Mouse (Mus musculus) embryonic facial prominence, embryonic 12.5 days (tissue): Measurements from ENCODE around the gene Intu. TPM values are rescaled to one million over a fixed set of nuclear protein-coding genes. Genes with fewer than 3 reads are reported as not detected.
A peak's percentile ranks its signal among the peaks of the same experiment; 100 is the strongest.

Source experiments
- ATAC-seq: fragments of 200-750 bp; cut with Nextera tagmentation; 2 replicates; pipeline ENCODE4 v1.8.0; 2017; ENCODE audit not compliant: insufficient number of reproducible peaks, insufficient read depth, low FRiP score, low TSS enrichment
- H3K27ac ChIP-seq: fragments of 300-500 bp; sonication (generic); 2 replicates; pipeline ENCODE4 v1.5.1; 2016; ENCODE audit warnings: mild to moderate bottlenecking
- H3K27me3 ChIP-seq: fragments of 300-500 bp; sonication (generic); 2 replicates; pipeline ENCODE4 v1.6.1; 2016; ENCODE audit warnings: mild to moderate bottlenecking, moderate library complexity
- H3K36me3 ChIP-seq: fragments of 300-500 bp; sonication (generic); 2 replicates; pipeline ENCODE4 v1.6.1; 2016; ENCODE audit warnings: mild to moderate bottlenecking
- H3K4me1 ChIP-seq: fragments of 300-500 bp; sonication (generic); 2 replicates; pipeline ENCODE4 v1.6.1; 2016
- H3K4me2 ChIP-seq: fragments of 300-500 bp; sonication (generic); replicated peaks from 2 replicates; pipeline ENCODE4 v1.6.1; 2016; ENCODE audit warnings: mild to moderate bottlenecking, moderate library complexity
- H3K4me3 ChIP-seq: fragments of 300-500 bp; sonication (generic); 2 replicates; pipeline ENCODE4 v1.5.1; 2016; ENCODE audit warnings: mild to moderate bottlenecking
- H3K9ac ChIP-seq: fragments of 300-500 bp; sonication (generic); 2 replicates; pipeline ENCODE4 v1.6.1; 2016; ENCODE audit warnings: mild to moderate bottlenecking, moderate library complexity
- H3K9me3 ChIP-seq: fragments of 300-500 bp; sonication (generic); 2 replicates; pipeline ENCODE4 v1.6.1; 2016; ENCODE audit warnings: mild to moderate bottlenecking, moderate library complexity
- WGBS: fragments of 180-500 bp; shearing (Covaris S2); methylation state at CpG from one replicate; pipeline ENCODE4 v1.1.7; 2016; 5-methylcytosine and 5-hydroxymethylcytosine counted together
- polyA plus RNA-seq: library from polyadenylated mRNA; unstranded; fragments of >200 nt; fragmentation: Nextera tagmentation; extraction: Ambion mirVana; gene quantifications from 2 replicates; pipeline ENCODE4 v1.2.1, GENCODE M21; 2016

The Intu gene
- polyA plus RNA-seq, 1 experiment from 2014 or later, result 4.1 TPM

DNA sequence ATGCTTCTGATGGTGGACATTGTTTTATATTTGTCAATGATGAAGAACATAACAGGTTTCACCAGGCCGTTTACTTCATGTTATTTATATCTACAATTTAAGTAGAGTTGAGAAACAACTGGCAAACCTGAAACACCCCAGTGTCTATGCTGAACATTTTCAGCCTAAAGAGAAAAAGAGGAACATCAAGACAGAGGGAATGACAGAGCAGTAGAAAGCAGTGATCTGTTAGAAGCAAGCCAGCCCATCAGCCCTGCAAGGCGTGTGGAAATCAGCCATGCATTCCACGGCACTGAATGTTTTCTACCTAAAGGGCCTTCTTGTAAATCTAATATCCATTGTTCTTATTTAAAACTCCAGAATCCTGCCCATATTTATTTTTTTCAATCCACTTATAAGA lies 12.8 kb upstream of the Intu start:
- Histone ChIP-seq H3K36me3 (no peaks in the 10 kb centered on the region), H3K27me3 (no peaks in the 10 kb centered on the region), H3K27ac (no peak overlapping the region), H3K9ac (no peak overlapping the region), H3K4me1 (no peaks in the 10 kb centered on the region), H3K4me2 (no peak overlapping the region), H3K4me3 (no peak overlapping the region), H3K9me3 (no peaks in the 10 kb centered on the region)
- ATAC-seq, result no peak
- WGBS, result 82% methylated on average over 3 of the region's 3 CpGs

DNA sequence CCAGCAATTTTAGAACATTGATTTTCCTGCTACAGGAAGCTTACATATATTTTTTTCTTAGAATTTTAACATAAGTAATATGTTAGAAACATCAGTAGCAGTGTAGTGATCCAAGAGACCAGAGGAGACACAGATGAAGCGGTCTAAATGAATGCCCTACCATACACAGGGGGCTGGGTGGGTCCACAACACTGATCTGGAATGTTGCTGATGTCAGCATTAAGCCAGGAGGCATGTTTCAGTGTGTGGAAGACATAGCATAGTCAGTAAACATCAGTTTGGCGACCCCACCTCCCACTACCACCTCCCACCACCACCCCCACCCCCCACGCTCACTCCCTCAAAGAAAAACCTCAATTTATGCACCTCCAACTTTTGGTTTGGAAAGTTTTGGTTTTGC lies 11.5 kb upstream of the Intu start:
- Histone ChIP-seq H3K4me1 (no peaks in the 10 kb centered on the region), H3K4me2 (no peak overlapping the region), H3K36me3 (no peaks in the 10 kb centered on the region), H3K27ac (no peak overlapping the region), H3K9me3 (no peaks in the 10 kb centered on the region), H3K4me3 (no peak overlapping the region), H3K9ac (no peak overlapping the region), H3K27me3 (no peaks in the 10 kb centered on the region)
- ATAC-seq, result no peak
- WGBS, result 71% methylated on average over 3 of the region's 3 CpGs

- Histone ChIP-seq H3K36me3 (no peaks in the 10 kb centered on the region), H3K9ac (no peak overlapping the region), H3K4me2 (no peak overlapping the region), H3K27ac (no peak overlapping the region), H3K4me1 (no peaks in the 10 kb centered on the region), H3K9me3 (no peaks in the 10 kb centered on the region), H3K27me3 (no peaks in the 10 kb centered on the region), H3K4me3 (no peak overlapping the region)
- no peak for ATAC-seq
- 92% methylated on average over 3 of the region's 3 CpGs for WGBS
These were observed 10.5 kb upstream of the Intu start for GRCm38 (mm10) chr3:40520567-40520966.

DNA sequence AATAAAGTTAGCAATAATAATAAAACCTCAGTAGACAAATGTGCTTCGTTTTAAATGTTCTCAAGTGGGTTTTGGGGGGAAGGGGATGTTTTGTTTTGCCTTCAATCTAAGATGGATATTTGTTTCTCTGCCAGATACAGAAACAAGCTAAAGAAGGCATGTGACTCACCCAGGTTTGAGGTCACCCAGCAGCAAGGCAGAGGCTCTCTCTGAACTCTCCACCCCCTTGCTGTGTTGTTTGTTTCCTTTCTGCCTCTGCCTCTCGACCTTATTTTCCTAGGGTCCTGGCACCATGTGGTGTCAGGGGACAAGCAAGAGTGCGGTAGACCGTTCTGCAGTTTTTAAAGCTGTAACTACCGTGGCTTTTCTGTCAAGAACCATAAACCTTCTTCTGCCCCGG lies 8.6 kb upstream of the Intu start:
- no peak overlapping the region for H3K4me3 ChIP-seq
- no peak overlapping the region for H3K27ac ChIP-seq
- H3K4me1 ChIP-seq, result no peaks in the 10 kb centered on the region
- H3K36me3 ChIP-seq, result no peaks in the 10 kb centered on the region
- H3K4me2 ChIP-seq, result no peak overlapping the region
- H3K9ac ChIP-seq, result no peak overlapping the region
- no peaks in the 10 kb centered on the region for H3K27me3 ChIP-seq
- no peak for ATAC-seq
- H3K9me3 ChIP-seq, result no peaks in the 10 kb centered on the region
- 49% methylated on average over 6 of the region's 6 CpGs for WGBS

GRCm38 (mm10) chr3:40522846-40523245 lies 8.2 kb upstream of the Intu start:
- H3K27me3 ChIP-seq, result no peaks in the 10 kb centered on the region
- H3K4me2 ChIP-seq, result 0 out of 2 replicates have a peak overlapping the region, but pooled peaks have one; percentile 13
- no peak overlapping the region for H3K4me3 ChIP-seq
- H3K9ac ChIP-seq, result no peak overlapping the region
- ATAC-seq, result no peak
- no peaks in the 10 kb centered on the region for H3K36me3 ChIP-seq
- H3K9me3 ChIP-seq, result no peaks in the 10 kb centered on the region
- H3K27ac ChIP-seq, result no peak overlapping the region
- WGBS, result 65% methylated on average over 14 of the region's 14 CpGs
- H3K4me1 ChIP-seq, result no peaks in the 10 kb centered on the region

DNA sequence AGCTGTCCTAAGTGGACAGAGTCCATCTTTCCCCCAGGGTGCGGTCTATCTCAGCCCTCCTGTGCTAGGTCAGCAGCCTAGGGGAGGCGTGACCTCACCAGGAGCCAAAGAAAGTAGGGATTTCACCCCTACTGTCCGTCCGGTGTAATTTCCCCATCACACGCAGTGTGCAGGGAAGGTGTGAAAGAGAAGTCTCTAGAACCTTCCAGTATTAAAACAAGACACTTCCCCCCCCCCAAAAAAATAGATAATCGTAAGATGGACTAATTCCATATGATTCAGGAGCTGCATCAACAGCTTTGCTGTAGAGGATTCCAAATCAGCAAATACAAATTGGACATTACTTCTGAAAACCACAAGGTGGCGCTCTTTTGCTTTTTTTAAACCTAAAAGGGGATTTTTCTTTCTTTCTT lies 7.7 kb upstream of the Intu start:
- no peaks in the 10 kb centered on the region for H3K36me3 ChIP-seq
- 0 out of 2 replicates have a peak, but pooled peaks cover under 1% of the 10 kb centered on the region for H3K4me1 ChIP-seq
- ATAC-seq, result no peak
- H3K4me2 ChIP-seq, result 0 out of 2 replicates have a peak overlapping the region, but pooled peaks have one; percentile 13
- no peaks in the 10 kb centered on the region for H3K9me3 ChIP-seq
- H3K27me3 ChIP-seq, result no peaks in the 10 kb centered on the region
- 15% methylated on average over 7 of the region's 7 CpGs for WGBS
- H3K9ac ChIP-seq, result no peak overlapping the region
- no peak overlapping the region for H3K4me3 ChIP-seq
- H3K27ac ChIP-seq, result no peak overlapping the region

DNA sequence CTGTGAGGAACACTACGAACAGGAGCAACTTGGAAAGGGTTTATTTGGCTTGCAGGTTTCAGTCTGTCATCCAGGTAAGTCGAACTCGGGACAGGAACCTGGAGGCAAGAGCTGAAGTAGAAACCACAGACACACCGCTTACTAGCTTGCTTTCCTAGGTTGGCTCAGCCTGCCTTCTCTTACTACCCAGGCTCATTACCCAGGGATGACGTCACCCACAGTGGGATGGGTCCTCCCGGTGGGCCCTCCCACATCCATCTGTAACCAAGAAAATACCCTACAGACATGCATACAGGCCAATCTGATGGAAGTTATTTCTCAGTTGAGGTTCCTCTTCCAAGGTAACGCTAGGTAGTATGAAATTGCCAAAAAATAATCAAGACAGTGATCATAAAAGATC lies 6.2 kb upstream of the Intu start:
- ATAC-seq, result no peak
- WGBS, result 89% methylated on average over 7 of the region's 7 CpGs
- Histone ChIP-seq H3K36me3 (no peaks in the 10 kb centered on the region), H3K9me3 (0 out of 2 replicates have a peak, but pooled peaks cover 1% of the 10 kb centered on the region), H3K4me2 (no peak overlapping the region), H3K27ac (no peak overlapping the region), H3K4me3 (no peak overlapping the region), H3K4me1 (0 out of 2 replicates have a peak, but pooled peaks cover 3% of the 10 kb centered on the region), H3K27me3 (peaks cover 10% of the 10 kb centered on the region), H3K9ac (no peak overlapping the region)

DNA sequence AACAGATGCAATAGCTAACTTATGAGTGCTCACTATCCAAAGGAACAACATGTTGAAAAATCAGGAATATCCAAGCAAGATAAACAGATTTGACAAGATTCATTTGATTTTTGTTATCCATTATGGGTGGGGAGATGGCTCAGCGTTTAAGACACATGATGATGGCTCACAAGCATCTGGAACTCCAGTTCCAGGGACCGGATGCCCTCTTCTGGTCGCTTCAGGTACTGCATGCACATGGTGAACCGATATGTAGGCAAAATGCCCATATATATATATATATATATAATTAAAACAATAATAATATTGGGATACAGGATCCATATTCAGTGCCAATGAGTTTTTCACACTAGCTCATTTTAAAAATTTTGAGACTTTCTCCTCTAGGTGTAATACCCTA lies 5.7 kb upstream of the Intu start:
- Histone ChIP-seq H3K27me3 (peaks cover 10% of the 10 kb centered on the region), H3K4me3 (no peak overlapping the region), H3K4me1 (0 out of 2 replicates have a peak, but pooled peaks cover 3% of the 10 kb centered on the region), H3K4me2 (no peak overlapping the region), H3K27ac (no peak overlapping the region), H3K36me3 (no peaks in the 10 kb centered on the region), H3K9ac (no peak overlapping the region), H3K9me3 (0 out of 2 replicates have a peak, but pooled peaks cover 4% of the 10 kb centered on the region)
- WGBS, result 16% methylated on average over 4 of the region's 4 CpGs
- ATAC-seq, result no peak

DNA sequence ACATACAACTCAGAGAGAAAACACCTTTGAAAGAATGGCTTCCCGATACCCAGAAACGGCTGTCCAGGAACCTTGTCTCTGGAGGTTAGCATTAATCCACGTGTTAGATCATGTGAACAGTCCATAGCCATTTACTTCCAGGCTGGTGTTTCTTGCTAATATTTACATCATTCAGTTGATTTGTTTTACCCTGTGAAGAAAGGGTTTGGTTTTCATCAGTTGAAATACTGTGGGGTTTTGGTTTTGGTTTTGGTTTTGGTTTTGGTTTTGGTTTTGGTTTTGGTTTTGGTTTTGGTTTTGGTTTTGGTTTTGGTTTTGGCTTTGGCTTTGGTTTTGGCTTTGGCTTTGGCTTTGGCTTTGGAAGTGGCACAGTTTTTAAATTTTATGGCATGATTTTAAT lies 5.0 kb upstream of the Intu start:
- Histone ChIP-seq H3K4me1 (0 out of 2 replicates have a peak, but pooled peaks cover 6% of the 10 kb centered on the region), H3K9me3 (0 out of 2 replicates have a peak, but pooled peaks cover 4% of the 10 kb centered on the region), H3K27me3 (peaks cover 11% of the 10 kb centered on the region), H3K4me2 (no peak overlapping the region), H3K27ac (no peak overlapping the region), H3K9ac (no peak overlapping the region), H3K4me3 (no peak overlapping the region), H3K36me3 (no peaks in the 10 kb centered on the region)
- 75% methylated on average over 3 of the region's 3 CpGs for WGBS
- ATAC-seq, result no peak

GRCm38 (mm10) chr3:40527218-40527617 lies 3.9 kb upstream of the Intu start:
- no peak for ATAC-seq
- Histone ChIP-seq H3K4me1 (0 out of 2 replicates have a peak, but pooled peaks cover 16% of the 10 kb centered on the region), H3K27me3 (peaks cover 19% of the 10 kb centered on the region), H3K4me3 (no peak overlapping the region), H3K36me3 (no peaks in the 10 kb centered on the region), H3K9ac (no peak overlapping the region), H3K4me2 (no peak overlapping the region), H3K27ac (no peak overlapping the region), H3K9me3 (0 out of 2 replicates have a peak, but pooled peaks cover 4% of the 10 kb centered on the region)
- 68% methylated on average over 10 of the region's 10 CpGs for WGBS

- H3K9me3 ChIP-seq, result 0 out of 2 replicates have a peak, but pooled peaks cover 4% of the 10 kb centered on the region
- H3K4me1 ChIP-seq, result 0 out of 2 replicates have a peak, but pooled peaks cover 19% of the 10 kb centered on the region
- WGBS, result 27% methylated on average over 9 of the region's 9 CpGs
- no peak overlapping the region for H3K4me3 ChIP-seq
- no peak overlapping the region for H3K4me2 ChIP-seq
- no peaks in the 10 kb centered on the region for H3K36me3 ChIP-seq
- no peak overlapping the region for H3K27ac ChIP-seq
- H3K9ac ChIP-seq, result no peak overlapping the region
- no peak for ATAC-seq
- H3K27me3 ChIP-seq, result peaks cover 25% of the 10 kb centered on the region
These were observed 2.8 kb upstream of the Intu start for GRCm38 (mm10) chr3:40527976-40528950.

DNA sequence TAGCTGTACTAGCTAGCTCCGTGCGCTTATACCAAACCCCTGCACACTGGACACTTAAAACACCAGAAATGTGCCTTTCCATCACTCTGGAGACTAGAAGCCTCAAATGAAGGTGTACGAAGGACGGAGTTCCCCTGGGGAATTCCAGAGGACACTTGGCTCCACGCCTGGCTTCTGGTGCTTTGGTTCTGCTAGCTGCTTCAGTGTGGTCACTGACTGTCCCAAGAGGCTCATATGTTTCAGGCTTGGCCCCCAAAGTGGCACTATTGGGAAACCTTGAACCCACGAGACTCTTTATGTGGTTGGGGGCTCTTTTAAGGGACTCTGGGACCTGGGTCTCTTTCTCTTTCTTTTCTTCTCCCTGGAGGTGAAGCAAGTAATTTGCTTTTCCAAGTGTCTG lies 2.1 kb upstream of the Intu start:
- Histone ChIP-seq H3K27ac (no peak overlapping the region), H3K4me2 (no peak overlapping the region), H3K4me3 (no peak overlapping the region), H3K27me3 (peaks cover 32% of the 10 kb centered on the region), H3K9me3 (0 out of 2 replicates have a peak, but pooled peaks cover 4% of the 10 kb centered on the region), H3K36me3 (no peaks in the 10 kb centered on the region), H3K9ac (no peak overlapping the region), H3K4me1 (0 out of 2 replicates have a peak, but pooled peaks cover 19% of the 10 kb centered on the region)
- ATAC-seq, result no peak
- WGBS, result 68% methylated on average over 6 of the region's 6 CpGs
